Mouse (Mus musculus): Measurements from ENCODE around the gene Bcl2l13. TPM values are rescaled to one million over a fixed set of nuclear protein-coding genes. Genes with fewer than 3 reads are reported as not detected.

The Bcl2l13 gene
- total RNA-seq, 2 experiments from 2014 or later: 41.8 to 44.5 TPM

Small RNA genes lying within 50 kb of the gene (microRNA-seq; reads per million reads assigned to microRNA genes)
- gene Gm25193: 0 reads per million in 2 experiments

Other genes with a start within 250 kb of the Bcl2l13 start
- gene Cecr2, start 169.8 kb upstream of the Bcl2l13 start, total RNA-seq (2021): 1 to 10 TPM; 2.3 to 3.0 TPM
- 10 to 100 TPM; 46.9 to 50.1 TPM for gene Slc25a18, start 62.6 kb upstream of the Bcl2l13 start, total RNA-seq (2021)
- 100 to 1,000 TPM; 515 to 524 TPM for gene Atp6v1e1, start 13.4 kb upstream of the Bcl2l13 start, total RNA-seq (2021)
- gene Bid, start 80.6 kb downstream of the Bcl2l13 start, total RNA-seq (2021): 10 to 100 TPM; 10.7 to 12.7 TPM

All from left cerebral cortex, postnatal 14 days (tissue).